Mouse (Mus musculus) intestine, embryonic 14.5 days (tissue): ENCODE measurements around the gene 4931428F04Rik. TPM values are rescaled to one million over a fixed set of nuclear protein-coding genes. Genes with fewer than 3 reads are reported as not detected.
"Not testable (repeated sequence)": the region's sequence is repeated elsewhere in the genome, so short reads cannot be mapped to it uniquely, and the experiment has no call there.

ENCODE experiments used
- ATAC-seq: fragments of 200-750 bp; cut with Nextera tagmentation; replicated peaks from 2 replicates; pipeline ENCODE4 v1.8.0; 2017; ENCODE audit warnings: low read depth, moderate number of reproducible peaks, moderate TSS enrichment, moderate library complexity; ENCODE audit not compliant: low FRiP score, low TSS enrichment
- DNase-seq: peaks from one replicate; pipeline ENCODE4 v3.0.0-alpha.2; 2018; ENCODE audit warnings: low spot score
- H3K27ac ChIP-seq: fragments of 300-500 bp; sonication (generic); 2 replicates; pipeline ENCODE4 v1.5.1; 2014; ENCODE audit warnings: low read depth, mild to moderate bottlenecking, control low read depth
- H3K27me3 ChIP-seq: fragments of 300-500 bp; sonication (generic); replicated peaks from 2 replicates; pipeline ENCODE4 v1.6.1; 2014; ENCODE audit warnings: low read length, control low read depth; ENCODE audit not compliant: control insufficient read depth, insufficient read depth
- H3K36me3 ChIP-seq: fragments of 300-500 bp; sonication (generic); 2 replicates; pipeline ENCODE4 v1.6.1; 2014; ENCODE audit warnings: low read length, control low read depth; ENCODE audit not compliant: control insufficient read depth, insufficient read depth
- H3K4me1 ChIP-seq: fragments of 300-500 bp; sonication (generic); replicated peaks from 2 replicates; pipeline ENCODE4 v1.6.1; 2014; ENCODE audit warnings: low read length, control low read depth, mixed read lengths; ENCODE audit not compliant: control insufficient read depth, insufficient read depth
- H3K4me2 ChIP-seq: fragments of 300-500 bp; sonication (generic); 2 replicates; pipeline ENCODE4 v1.6.1; 2014; ENCODE audit warnings: low read length
- H3K4me3 ChIP-seq: fragments of 300-500 bp; sonication (generic); 2 replicates; pipeline ENCODE4 v1.5.1; 2014; ENCODE audit warnings: low read depth, low read length, control low read depth, mixed read lengths
- H3K9ac ChIP-seq: fragments of 300-500 bp; sonication (generic); 2 replicates; pipeline ENCODE4 v1.6.1; 2014; ENCODE audit warnings: mild to moderate bottlenecking, low read length
- H3K9me3 ChIP-seq: fragments of 300-500 bp; sonication (generic); 2 replicates; pipeline ENCODE4 v1.6.1; 2016; ENCODE audit warnings: low read length, control low read depth; ENCODE audit not compliant: control insufficient read depth
- WGBS: fragments of 180-500 bp; shearing (Covaris S2); extraction: QIAGEN DNeasy Blood & Tissue Kit; methylation state at CpG from one replicate; pipeline ENCODE4 v1.1.7; 2014; 5-methylcytosine and 5-hydroxymethylcytosine counted together
- microRNA counts: library from miRNA; unstranded; fragments of <30 nt; microRNA quantifications from one replicate; lab custom pipeline; 2016
- microRNA-seq: library from miRNA; unstranded; fragments of <30 nt; microRNA quantifications from one replicate; pipeline ENCODE4, GENCODE M21; 2016
- polyA plus RNA-seq: library from polyadenylated mRNA; unstranded; fragments of >200 nt; fragmentation: Nextera tagmentation; extraction: Ambion mirVana; gene quantifications from 2 replicates; pipeline ENCODE4 v1.2.1, GENCODE M21; 2014

The 4931428F04Rik gene
- polyA plus RNA-seq, 1 experiment from 2014 or later, result 9.1 TPM

- no peak overlapping the region for H3K9ac ChIP-seq
- H3K4me1 ChIP-seq, result no peaks in the 10 kb centered on the region
- H3K27me3 ChIP-seq, result no peaks in the 10 kb centered on the region
- H3K27ac ChIP-seq, result no peak overlapping the region
- peaks cover 63% of the 10 kb centered on the region for H3K36me3 ChIP-seq
- ATAC-seq, result no peak
- no peaks in the 10 kb centered on the region for H3K9me3 ChIP-seq
- no peak for DNase-seq
- H3K4me3 ChIP-seq, result no peak overlapping the region
- 95% methylated on average over 7 of the region's 7 CpGs for WGBS
- H3K4me2 ChIP-seq, result no peak overlapping the region
Observed at GRCm38 (mm10) chr8:105241016-105241415, 48.6 kb downstream of the 4931428F04Rik start.

- Histone ChIP-seq H3K27me3 (no peaks in the 10 kb centered on the region), H3K9me3 (no peaks in the 10 kb centered on the region), H3K4me3 (no peak overlapping the region), H3K4me1 (no peaks in the 10 kb centered on the region; the same call in 1 of the 2 replicates), H3K4me2 (no peak overlapping the region), H3K9ac (no peak overlapping the region), H3K36me3 (peaks cover 64% of the 10 kb centered on the region), H3K27ac (no peak overlapping the region)
- no peak for ATAC-seq
- DNase-seq, result no peak
- WGBS, result 91% methylated on average over 14 of the region's 14 CpGs
Observed at GRCm38 (mm10) chr8:105237442-105238142, 52.1 kb downstream of the 4931428F04Rik start.

- H3K4me1 ChIP-seq, result no peaks in the 10 kb centered on the region; the same call in 1 of the 2 replicates
- 72% methylated on average over 1 of the region's 1 CpGs for WGBS
- H3K4me3 ChIP-seq, result no peak overlapping the region
- H3K4me2 ChIP-seq, result no peak overlapping the region
- H3K9ac ChIP-seq, result no peak overlapping the region
- no peaks in the 10 kb centered on the region for H3K27me3 ChIP-seq
- no peak overlapping the region for H3K27ac ChIP-seq
- no peak for DNase-seq
- no peaks in the 10 kb centered on the region for H3K9me3 ChIP-seq
- ATAC-seq, result no peak
- peaks cover 45% of the 10 kb centered on the region for H3K36me3 ChIP-seq
Observed at GRCm38 (mm10) chr8:105235206-105235605, 54.5 kb downstream of the 4931428F04Rik start.

DNA sequence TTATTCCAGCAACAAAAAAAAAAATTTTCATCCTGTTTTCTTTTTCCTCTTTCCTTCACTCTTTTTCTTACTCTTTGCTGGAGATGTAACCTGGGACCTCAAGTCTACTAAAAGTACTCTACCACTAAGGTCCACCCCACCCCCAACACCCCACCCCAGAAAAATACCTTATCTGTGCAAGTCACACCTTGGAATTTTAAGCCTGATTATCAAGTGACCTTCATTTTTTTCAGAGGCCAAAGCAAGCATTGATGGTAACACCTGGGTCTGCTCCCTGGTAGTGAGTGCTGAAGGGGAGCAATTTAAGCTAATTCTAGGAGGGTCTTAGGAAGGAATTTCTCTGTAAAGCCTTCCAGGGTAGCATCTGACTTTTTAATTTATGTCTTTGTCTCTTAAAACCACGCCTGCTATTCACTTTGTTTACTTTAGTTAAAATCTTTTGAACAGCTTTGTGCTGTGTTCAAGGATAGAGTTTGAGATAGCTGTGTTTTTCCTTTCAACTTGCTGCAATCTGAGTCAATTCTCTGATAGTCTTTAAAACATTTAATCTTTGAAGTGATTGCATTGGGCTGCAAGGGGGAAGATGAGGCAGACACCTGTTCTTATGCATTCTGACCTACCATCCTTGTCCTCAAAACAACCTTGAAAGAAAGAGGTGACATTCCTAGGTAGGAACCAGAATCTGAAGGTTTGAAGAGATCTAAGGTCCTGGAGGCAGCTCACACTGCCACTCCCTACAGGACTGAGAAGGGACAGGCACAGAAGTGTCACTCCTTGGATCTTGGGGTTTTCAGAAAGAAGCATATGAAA is 56.3 kb downstream of the 4931428F04Rik start:
- no peak overlapping the region for H3K4me3 ChIP-seq
- no peak overlapping the region for H3K4me2 ChIP-seq
- H3K4me1 ChIP-seq, result no peaks in the 10 kb centered on the region; the same call in 1 of the 2 replicates
- DNase-seq (no peak), ATAC-seq (no peak)
- no peak overlapping the region for H3K27ac ChIP-seq
- H3K9me3 ChIP-seq, result no peaks in the 10 kb centered on the region
- H3K9ac ChIP-seq, result no peak overlapping the region
- 26% methylated on average over 1 of the region's 1 CpGs for WGBS
- H3K27me3 ChIP-seq, result no peaks in the 10 kb centered on the region
- H3K36me3 ChIP-seq, result peaks cover 26% of the 10 kb centered on the region

- not testable (repeated sequence) for H3K9me3 ChIP-seq, DNase-seq, H3K4me3 ChIP-seq, ATAC-seq, H3K27me3 ChIP-seq, H3K4me1 ChIP-seq, H3K4me2 ChIP-seq, H3K9ac ChIP-seq, H3K27ac ChIP-seq
- WGBS, result 96% methylated on average over 4 of the region's 4 CpGs
- peaks cover 25% of the 10 kb centered on the region for H3K36me3 ChIP-seq
Observed at GRCm38 (mm10) chr8:105232321-105232693, 57.4 kb downstream of the 4931428F04Rik start.

DNA sequence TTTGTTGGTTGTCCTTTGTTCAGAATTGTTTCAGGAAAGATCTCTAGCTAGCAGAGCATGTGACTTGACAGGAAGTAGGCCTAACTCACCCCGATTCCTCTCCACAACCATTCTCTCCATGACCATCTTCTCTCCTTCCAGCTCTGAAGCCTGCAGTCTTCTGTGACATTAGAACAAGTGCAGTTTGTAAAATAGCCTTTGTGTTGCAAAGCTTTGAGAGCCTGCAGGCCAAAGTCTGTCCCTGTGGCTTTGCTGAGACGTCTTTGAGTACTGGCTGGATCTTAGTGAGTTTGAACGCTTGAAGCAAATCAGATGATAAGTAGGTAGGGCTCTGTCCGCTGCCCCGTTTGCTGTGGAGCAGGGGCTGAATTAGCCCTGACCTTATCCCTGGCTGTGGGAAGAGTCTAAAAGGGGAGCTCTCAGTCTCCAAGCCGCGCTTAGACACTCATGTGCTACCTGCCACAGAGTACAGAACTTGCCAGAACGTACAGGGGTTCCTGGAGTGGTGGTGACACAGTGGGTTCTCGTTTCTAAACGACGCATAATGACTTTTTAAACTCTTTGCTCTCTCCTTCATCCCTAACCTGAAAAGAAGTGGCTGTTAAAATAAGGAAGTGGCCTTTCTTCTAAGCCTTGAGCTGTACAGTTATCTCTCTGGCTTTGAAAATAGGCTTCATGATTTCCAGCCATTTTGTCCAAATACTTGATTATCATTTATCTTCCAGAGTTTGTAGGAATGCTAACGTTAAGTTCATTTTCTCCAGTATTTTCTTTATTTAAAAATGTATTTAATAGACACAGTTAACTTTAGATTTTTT is 58.0 kb downstream of the 4931428F04Rik start:
- no peak overlapping the region for H3K27ac ChIP-seq
- WGBS, result 83% methylated on average over 12 of the region's 12 CpGs
- H3K9ac ChIP-seq, result no peak overlapping the region

More for the DNA sequence above, 58.0 kb downstream of the 4931428F04Rik start:
- Histone ChIP-seq H3K4me3 (no peak overlapping the region), H3K9me3 (no peaks in the 10 kb centered on the region), H3K4me2 (no peak overlapping the region), H3K4me1 (peaks cover 1% of the 10 kb centered on the region; the same call in 1 of the 2 replicates), H3K36me3 (peaks cover 19% of the 10 kb centered on the region), H3K27me3 (no peaks in the 10 kb centered on the region)
- DNase-seq (no peak), ATAC-seq (no peak)

MicroRNA genes within 50 kb of the gene (microRNA counts, 519-probe panel; counts per million panel counts)
- 2,954 counts per million, percentile 33 among the panel's probes with 10 or more counts for microRNA mmu-miR-328 (lab: Ali Mortazavi, UCI)

Small RNA genes within 50 kb of the gene (microRNA-seq; reads per million reads assigned to microRNA genes)
- gene Gm27320 (not detected), gene Mir328 (258 reads per million, percentile 67 among the genes with 10 or more reads in this experiment)

Other genes starting within 250 kb of the 4931428F04Rik start
- not detected in 2 replicates for gene Ces3a, start 241.3 kb downstream of the 4931428F04Rik start, polyA plus RNA-seq
- not detected in 2 replicates for gene Ces3b, start 206.1 kb downstream of the 4931428F04Rik start, polyA plus RNA-seq
- gene Ces4a, start 158.1 kb downstream of the 4931428F04Rik start, polyA plus RNA-seq, result not detected in 2 replicates
- 52.5 and 62.8 TPM in 2 replicates for gene Cbfb, start 119.2 kb downstream of the 4931428F04Rik start, polyA plus RNA-seq
- 29.5 and 29.8 TPM in 2 replicates for gene D230025D16Rik, start 64.7 kb downstream of the 4931428F04Rik start, polyA plus RNA-seq
- 19.1 and 20.3 TPM in 2 replicates for gene B3gnt9, start 34.7 kb downstream of the 4931428F04Rik start, polyA plus RNA-seq
- gene Tradd, start 25.3 kb downstream of the 4931428F04Rik start, polyA plus RNA-seq, result 26.2 and 26.8 TPM in 2 replicates
- gene Fbxl8, start 25.2 kb downstream of the 4931428F04Rik start, polyA plus RNA-seq, result 4.5 and 4.9 TPM in 2 replicates
- gene Hsf4, start 20.1 kb downstream of the 4931428F04Rik start, polyA plus RNA-seq, result 0.35 TPM in 1 of 2 replicates, not detected in the other
- gene Nol3, start 13.7 kb downstream of the 4931428F04Rik start, polyA plus RNA-seq, result 1.3 and 1.4 TPM in 2 replicates
- gene Exoc3l, start 6.2 kb upstream of the 4931428F04Rik start, polyA plus RNA-seq, result 9.8 and 10.1 TPM in 2 replicates
- 114 and 119 TPM in 2 replicates for gene E2f4, start 7.8 kb upstream of the 4931428F04Rik start, polyA plus RNA-seq
- 16.8 and 17.7 TPM in 2 replicates for gene Elmo3, start 15.7 kb upstream of the 4931428F04Rik start, polyA plus RNA-seq
- 1.9 and 2.3 TPM in 2 replicates for gene Lrrc29, start 36.4 kb upstream of the 4931428F04Rik start, polyA plus RNA-seq
- gene Tmem208, start 36.5 kb upstream of the 4931428F04Rik start, polyA plus RNA-seq, result 136 and 138 TPM in 2 replicates
- 3.2 and 3.5 TPM in 2 replicates for gene Fhod1, start 58.1 kb upstream of the 4931428F04Rik start, polyA plus RNA-seq
- 1.5 and 2.3 TPM in 2 replicates for gene Slc9a5, start 59.0 kb upstream of the 4931428F04Rik start, polyA plus RNA-seq
- gene Plekhg4, start 83.4 kb upstream of the 4931428F04Rik start, polyA plus RNA-seq, result 0.19 and 0.27 TPM in 2 replicates
- gene Kctd19, start 123.6 kb upstream of the 4931428F04Rik start, polyA plus RNA-seq, result 0.11 TPM in 1 of 2 replicates, not detected in the other
- gene Lrrc36, start 123.7 kb upstream of the 4931428F04Rik start, polyA plus RNA-seq, result 0.11 and 0.16 TPM in 2 replicates
- 36.2 and 39.8 TPM in 2 replicates for gene Tppp3, start 181.7 kb upstream of the 4931428F04Rik start, polyA plus RNA-seq
- gene Zdhhc1, start 207.0 kb upstream of the 4931428F04Rik start, polyA plus RNA-seq, result 25.0 and 25.2 TPM in 2 replicates
- 3.1 and 3.8 TPM in 2 replicates for gene Hsd11b2, start 228.9 kb upstream of the 4931428F04Rik start, polyA plus RNA-seq